8 mouse cellular contexts compared by ENCODE assay signal in the genomic region with DNA sequence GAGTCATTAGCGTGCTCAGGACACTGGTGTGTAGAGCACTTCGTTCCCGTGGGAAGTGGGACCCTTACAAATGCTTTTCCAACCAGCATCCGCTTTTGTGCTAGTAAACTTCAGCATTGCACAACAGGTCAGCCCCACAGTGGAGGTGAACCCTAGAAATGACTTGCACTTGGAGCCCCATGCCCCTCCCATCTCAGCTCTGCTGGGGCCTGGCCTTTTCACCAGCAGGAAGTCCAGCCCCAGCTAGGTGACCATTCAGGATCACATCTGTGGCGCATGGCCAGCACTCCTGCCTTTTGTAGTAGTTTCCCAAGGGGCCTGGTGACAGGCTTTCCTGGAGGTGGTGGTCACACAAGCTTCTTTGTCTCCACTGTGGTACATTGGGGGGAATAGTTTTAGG. TPM values are rescaled to one million over a fixed set of nuclear protein-coding genes. Genes with fewer than 3 reads are reported as not detected.
A peak's percentile ranks its signal among the peaks of the same experiment; 100 is the strongest.
DNase-seq lines count a peak whose midpoint lies in the region; ATAC-seq and TF ChIP-seq lines count a peak whose summit lies in the region.

No protein-coding gene starts in this region.

- WGBS in embryonic facial prominence, embryonic 13.5 days: 62% methylated on average over 5 of the region's 5 CpGs
- 36% methylated on average over 5 of the region's 5 CpGs for WGBS in hindbrain, embryonic 11.5 days
- WGBS in limb, embryonic 14.5 days: 42% methylated on average over 5 of the region's 5 CpGs
- WGBS in midbrain, embryonic 12.5 days: 35% methylated on average over 5 of the region's 5 CpGs

- H3K36me3 ChIP-seq in embryonic facial prominence, embryonic 13.5 days: no peaks in the 10 kb centered on the region
- H3K36me3 ChIP-seq in hindbrain, embryonic 11.5 days (ENCODE audit: control insufficient read depth, insufficient read depth, low read length): no peaks in the 10 kb centered on the region
- H3K36me3 ChIP-seq in limb, embryonic 14.5 days (ENCODE audit: control insufficient read depth, insufficient read depth, low read length): no peaks in the 10 kb centered on the region
- H3K36me3 ChIP-seq in midbrain, embryonic 12.5 days: no peaks in the 10 kb centered on the region

- no peaks in the 10 kb centered on the region for H3K9me3 ChIP-seq in embryonic facial prominence, embryonic 13.5 days
- H3K9me3 ChIP-seq in hindbrain, embryonic 11.5 days (ENCODE audit: control insufficient read depth, low read length): no peaks in the 10 kb centered on the region
- H3K9me3 ChIP-seq in limb, embryonic 14.5 days (ENCODE audit: control insufficient read depth, low read length): no peaks in the 10 kb centered on the region
- no peaks in the 10 kb centered on the region for H3K9me3 ChIP-seq in midbrain, embryonic 12.5 days

- TF ChIP-seq POLR2A in limb, embryonic 14.5 days (IDR thresholded peaks at IDR 0.05; ENCODE audit: borderline replicate concordance, extremely low read depth, insufficient read depth, insufficient read length): no peak

- H3K4me2 ChIP-seq in embryonic facial prominence, embryonic 13.5 days: peak overlapping the region; percentile 74
- peak overlapping the region; percentile 58 for H3K4me2 ChIP-seq in hindbrain, embryonic 11.5 days (replicated peaks; ENCODE audit: low read depth, low read length)
- peak overlapping the region; percentile 67 for H3K4me2 ChIP-seq in limb, embryonic 14.5 days (replicated peaks; ENCODE audit: low read depth, low read length, severe bottlenecking)
- peak overlapping the region; percentile 65 for H3K4me2 ChIP-seq in midbrain, embryonic 12.5 days (replicated peaks)

- H3K4me3 ChIP-seq in embryonic facial prominence, embryonic 13.5 days: peak overlapping the region; percentile 55
- H3K4me3 ChIP-seq in hindbrain, embryonic 11.5 days (ENCODE audit: low read depth, low read length): peak overlapping the region; percentile 59
- peak overlapping the region; percentile 53 for H3K4me3 ChIP-seq in limb, embryonic 14.5 days (replicated peaks; ENCODE audit: low read length)
- peak overlapping the region; percentile 68 for H3K4me3 ChIP-seq in midbrain, embryonic 12.5 days

- peak overlapping the region; percentile 95 for H3K27ac ChIP-seq in embryonic facial prominence, embryonic 13.5 days
- no peak overlapping the region for H3K27ac ChIP-seq in hindbrain, embryonic 11.5 days (ENCODE audit: low read depth, low read length)
- peak overlapping the region; percentile 90; the same call in 1 of the 2 replicates for H3K27ac ChIP-seq in limb, embryonic 14.5 days (replicated peaks; ENCODE audit: low read depth, low read length)
- H3K27ac ChIP-seq in midbrain, embryonic 12.5 days (replicated peaks): no peak overlapping the region

- H3K4me1 ChIP-seq in embryonic facial prominence, embryonic 13.5 days: peaks cover 29% of the 10 kb centered on the region
- H3K4me1 ChIP-seq in hindbrain, embryonic 11.5 days (replicated peaks; ENCODE audit: control insufficient read depth, insufficient read depth, low read length): 0 out of 2 replicates have a peak, but pooled peaks cover 3% of the 10 kb centered on the region
- peaks cover 6% of the 10 kb centered on the region; the same call in 1 of the 2 replicates for H3K4me1 ChIP-seq in limb, embryonic 14.5 days (ENCODE audit: control insufficient read depth, insufficient read depth, low read length)
- H3K4me1 ChIP-seq in midbrain, embryonic 12.5 days: peaks cover 19% of the 10 kb centered on the region

- peak; percentile 40 for DNase-seq in adrenal gland, postnatal 10 days
- DNase-seq in hindbrain, embryonic 11.5 days (ENCODE audit: low spot score): no peak
- no peak for DNase-seq in limb, embryonic 14.5 days (ENCODE audit: low spot score)
- DNase-seq in thymus, adult 18-20 months: no peak
- no peak for DNase-seq in thymus, postnatal 25 days
- no peak for DNase-seq in layer of hippocampus, adult 18-20 months (ENCODE audit: low spot score in 2 of 2)

- peaks cover 34% of the 10 kb centered on the region for H3K27me3 ChIP-seq in embryonic facial prominence, embryonic 13.5 days
- H3K27me3 ChIP-seq in hindbrain, embryonic 11.5 days (ENCODE audit: control insufficient read depth, insufficient read depth, low read length): peaks cover 4% of the 10 kb centered on the region; the same call in 1 of the 2 replicates
- no peaks in the 10 kb centered on the region for H3K27me3 ChIP-seq in limb, embryonic 14.5 days (ENCODE audit: control insufficient read depth, insufficient read depth, low read length)
- peaks cover 49% of the 10 kb centered on the region for H3K27me3 ChIP-seq in midbrain, embryonic 12.5 days

- H3K9ac ChIP-seq in embryonic facial prominence, embryonic 13.5 days: peak overlapping the region; percentile 77
- H3K9ac ChIP-seq in hindbrain, embryonic 11.5 days (ENCODE audit: low read depth, low read length): 0 out of 2 replicates have a peak overlapping the region, but pooled peaks have one; percentile 11
- H3K9ac ChIP-seq in limb, embryonic 14.5 days (ENCODE audit: low read depth, low read length, severe bottlenecking): peak overlapping the region; percentile 70
- no peak overlapping the region for H3K9ac ChIP-seq in midbrain, embryonic 12.5 days (replicated peaks)

- ATAC-seq in embryonic facial prominence, embryonic 13.5 days (ENCODE audit: insufficient number of reproducible peaks, insufficient read depth, low FRiP score, low TSS enrichment, low read depth): no peak
- no peak for ATAC-seq in hindbrain, embryonic 11.5 days (ENCODE audit: low FRiP score)
- ATAC-seq in limb, embryonic 14.5 days (ENCODE audit: low FRiP score, low read depth): no peak
- no peak for ATAC-seq in midbrain, embryonic 12.5 days (ENCODE audit: low FRiP score, low read depth)

RNA-seq across cellular contexts. Expression of a gene that starts 1.8 kb away (rescaled TPM):
- total RNA-seq in adrenal gland, postnatal 10 days (2021): 10 to 100 TPM; 35.7 to 38.8 TPM
- polyA plus RNA-seq in embryonic facial prominence, embryonic 13.5 days (2015; fragmentation: Nextera tagmentation; extraction: Ambion mirVana): 53.7 and 56.7 TPM in 2 replicates
- 24.2 and 26.2 TPM in 2 replicates for polyA plus RNA-seq in hindbrain, embryonic 11.5 days (2014; fragmentation: Nextera tagmentation; extraction: Ambion mirVana)
- 62.2 and 71.4 TPM in 2 replicates for polyA plus RNA-seq in limb, embryonic 14.5 days (2012; rRNA removed)
- polyA plus RNA-seq in limb, embryonic 14.5 days (2014; fragmentation: Nextera tagmentation; extraction: Ambion mirVana): 40.1 and 48.1 TPM in 2 replicates
- 44.3 and 47.3 TPM in 2 replicates for polyA plus RNA-seq in midbrain, embryonic 12.5 days (2016; fragmentation: Nextera tagmentation; extraction: Ambion mirVana)
- 10 to 100 TPM; 15.1 to 19.0 TPM for total RNA-seq in layer of hippocampus, adult 18-20 months (2021)

Comparison
In these comparisons a context has a peak if more than half of its experiments do, and no peak if none do; other contexts are left out.
1. H3K27ac ChIP-seq: peak in embryonic facial prominence, embryonic 13.5 days (single experiment) and limb, embryonic 14.5 days (single experiment); none in hindbrain, embryonic 11.5 days (single experiment) and midbrain, embryonic 12.5 days (single experiment).
2. Peak in every context shown above with its lines, with median percentiles within 50 percentile points of each other: H3K4me2 ChIP-seq and H3K4me3 ChIP-seq.